Mouse (Mus musculus) hindbrain, embryonic 16.5 days (tissue): ENCODE results near the gene Dph1. TPM values are rescaled to one million over a fixed set of nuclear protein-coding genes. Genes with fewer than 3 reads are reported as not detected.
A peak's percentile ranks its signal among the peaks of the same experiment; 100 is the strongest.

ENCODE experiments used
- ATAC-seq: fragments of 200-750 bp; cut with Nextera tagmentation; 2 replicates; pipeline ENCODE4 v1.8.0; 2017; ENCODE audit warnings: moderate TSS enrichment, moderate library complexity
- H3K27ac ChIP-seq: fragments of 300-500 bp; sonication (generic); 2 replicates; pipeline ENCODE4 v1.5.1; 2014; ENCODE audit warnings: low read depth, mild to moderate bottlenecking, control low read depth, low read length, moderate library complexity
- H3K27me3 ChIP-seq: fragments of 300-500 bp; sonication (generic); replicated peaks from 2 replicates; pipeline ENCODE4 v1.6.1; 2014; ENCODE audit warnings: low read length; ENCODE audit not compliant: control insufficient read depth, insufficient read depth
- H3K36me3 ChIP-seq: fragments of 300-500 bp; sonication (generic); 2 replicates; pipeline ENCODE4 v1.6.1; 2014; ENCODE audit warnings: mild to moderate bottlenecking, low read length, moderate library complexity, mixed read lengths; ENCODE audit not compliant: control insufficient read depth, insufficient read depth
- H3K4me1 ChIP-seq: fragments of 300-500 bp; sonication (generic); 2 replicates; pipeline ENCODE4 v1.6.1; 2014; ENCODE audit warnings: low read depth, low read length; ENCODE audit not compliant: control insufficient read depth, insufficient read depth
- H3K4me2 ChIP-seq: fragments of 300-500 bp; sonication (generic); 2 replicates; pipeline ENCODE4 v1.6.1; 2014; ENCODE audit warnings: mild to moderate bottlenecking, low read length, control low read depth, moderate library complexity
- H3K4me3 ChIP-seq: fragments of 300-500 bp; sonication (generic); 2 replicates; pipeline ENCODE4 v1.5.1; 2014; ENCODE audit warnings: mild to moderate bottlenecking, low read length, control low read depth, moderate library complexity
- H3K9ac ChIP-seq: fragments of 300-500 bp; sonication (generic); 2 replicates; pipeline ENCODE4 v1.6.1; 2014; ENCODE audit warnings: low read depth, mild to moderate bottlenecking, control low read depth, low read length, moderate library complexity
- H3K9me3 ChIP-seq: fragments of 300-500 bp; sonication (generic); 2 replicates; pipeline ENCODE4 v1.6.1; 2014; ENCODE audit warnings: mild to moderate bottlenecking, low read length, moderate library complexity; ENCODE audit not compliant: control insufficient read depth
- WGBS: fragments of 180-500 bp; shearing (Covaris S2); extraction: QIAGEN DNeasy Blood & Tissue Kit; methylation state at CpG from one replicate; pipeline ENCODE4 v1.1.7; 2014; 5-methylcytosine and 5-hydroxymethylcytosine counted together
- polyA plus RNA-seq: library from polyadenylated mRNA; unstranded; fragments of >200 nt; fragmentation: Nextera tagmentation; extraction: Ambion mirVana; gene quantifications from 2 replicates; pipeline ENCODE4 v1.2.1, GENCODE M21; 2015

Dph1 gene
- polyA plus RNA-seq, 1 experiment from 2014 or later, result 15.4 TPM

- H3K4me3 ChIP-seq, result no peak overlapping the region
- H3K9ac ChIP-seq, result no peak overlapping the region
- 85% methylated on average over 12 of the region's 12 CpGs for WGBS
- no peaks in the 10 kb centered on the region for H3K4me1 ChIP-seq
- no peaks in the 10 kb centered on the region for H3K9me3 ChIP-seq
- no peak overlapping the region for H3K27ac ChIP-seq
- H3K27me3 ChIP-seq, result no peaks in the 10 kb centered on the region
- ATAC-seq, result no peak
- H3K36me3 ChIP-seq, result no peaks in the 10 kb centered on the region
- H3K4me2 ChIP-seq, result no peak overlapping the region
These were observed 33.0 kb upstream of the Dph1 start for GRCm38 (mm10) chr11:75224062-75224461.

- H3K4me3 ChIP-seq, result no peak overlapping the region
- H3K27ac ChIP-seq, result no peak overlapping the region
- no peak overlapping the region for H3K4me2 ChIP-seq
- H3K9ac ChIP-seq, result no peak overlapping the region
- no peaks in the 10 kb centered on the region for H3K9me3 ChIP-seq
- no peaks in the 10 kb centered on the region; the same call in 1 of the 2 replicates for H3K4me1 ChIP-seq
- no peaks in the 10 kb centered on the region for H3K27me3 ChIP-seq
- ATAC-seq, result no peak
- WGBS, result 41% methylated on average over 5 of the region's 6 CpGs
- H3K36me3 ChIP-seq, result no peaks in the 10 kb centered on the region
These were observed 29.6 kb upstream of the Dph1 start for GRCm38 (mm10) chr11:75220517-75221145.

DNA sequence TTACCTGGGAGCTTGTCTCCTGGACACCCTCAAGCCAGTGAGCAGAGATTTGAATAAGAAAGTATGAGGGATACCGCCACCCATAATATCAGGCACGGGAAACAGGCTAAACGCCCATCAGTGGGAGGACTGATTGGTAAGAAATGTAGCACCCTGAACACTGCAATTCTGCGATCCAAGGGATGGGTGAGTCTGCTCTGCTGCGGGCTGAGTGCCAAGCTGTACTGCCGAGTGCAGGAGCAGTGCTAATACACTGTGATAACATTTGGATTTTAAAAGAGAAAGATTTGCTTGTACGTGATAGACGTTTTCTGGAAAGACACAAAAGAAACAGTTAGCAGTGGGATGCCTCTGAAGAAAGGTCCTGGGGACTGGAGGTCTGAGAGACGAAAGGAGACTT lies 29.1 kb upstream of the Dph1 start:
- H3K9ac ChIP-seq, result no peak overlapping the region
- no peaks in the 10 kb centered on the region for H3K36me3 ChIP-seq
- 28% methylated on average over 9 of the region's 9 CpGs for WGBS
- no peak for ATAC-seq
- no peak overlapping the region for H3K4me3 ChIP-seq
- no peaks in the 10 kb centered on the region for H3K27me3 ChIP-seq
- H3K9me3 ChIP-seq, result no peaks in the 10 kb centered on the region
- H3K4me2 ChIP-seq, result no peak overlapping the region
- H3K4me1 ChIP-seq, result no peaks in the 10 kb centered on the region; the same call in 1 of the 2 replicates
- H3K27ac ChIP-seq, result no peak overlapping the region

GRCm38 (mm10) chr11:75214081-75214950 lies 23.3 kb upstream of the Dph1 start:
- Histone ChIP-seq H3K4me2 (peak overlapping the region; percentile 60), H3K36me3 (no peaks in the 10 kb centered on the region), H3K27ac (0 out of 2 replicates have a peak overlapping the region, but pooled peaks have one; percentile 23), H3K9me3 (no peaks in the 10 kb centered on the region), H3K4me3 (peak overlapping the region; percentile 35), H3K4me1 (peaks cover 17% of the 10 kb centered on the region), H3K27me3 (no peaks in the 10 kb centered on the region), H3K9ac (peak overlapping the region; percentile 62)
- WGBS, result 20% methylated on average over 12 of the region's 13 CpGs
- peak; percentile 41 for ATAC-seq

DNA sequence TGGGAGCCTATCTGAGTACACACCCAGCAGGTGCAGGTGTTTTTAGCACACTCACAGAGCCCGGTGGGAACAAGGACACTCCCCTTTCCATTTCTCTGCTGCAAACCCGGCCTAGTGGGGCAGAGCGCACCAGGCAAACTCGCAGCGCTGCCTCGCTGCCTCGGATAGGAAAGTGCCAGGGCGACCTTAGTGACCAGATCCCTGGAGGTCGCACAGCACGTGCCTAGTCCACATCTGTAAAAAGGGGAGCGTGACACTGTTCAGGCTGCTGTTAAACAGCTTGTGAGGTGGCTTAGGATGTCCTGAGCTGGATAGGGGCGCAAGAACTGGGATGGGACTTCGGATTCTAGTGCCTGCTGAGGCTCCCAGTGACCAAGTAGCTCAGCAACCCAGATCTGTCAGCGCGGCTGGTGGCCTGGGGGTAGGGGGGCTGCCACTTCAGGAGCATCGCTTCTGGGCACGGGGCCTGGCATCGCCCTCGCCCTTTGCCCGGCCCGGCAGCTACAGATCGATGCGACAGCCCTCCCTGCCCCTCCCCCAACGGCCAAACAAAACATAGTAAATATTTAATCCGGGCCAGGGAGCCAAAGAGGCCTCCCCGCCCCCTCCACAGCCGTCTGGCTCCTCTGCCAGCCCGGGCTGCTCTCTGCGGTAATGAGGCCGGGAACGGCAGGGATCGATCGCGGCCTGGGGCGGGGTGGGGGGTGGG lies 22.5 kb upstream of the Dph1 start:
- ATAC-seq, result peak; percentile 55
- Histone ChIP-seq H3K27me3 (no peaks in the 10 kb centered on the region), H3K4me1 (peaks cover 17% of the 10 kb centered on the region), H3K9me3 (no peaks in the 10 kb centered on the region), H3K27ac (no peak overlapping the region; the same call in 1 of the 2 replicates), H3K4me2 (peak overlapping the region; percentile 60), H3K9ac (peak overlapping the region; percentile 62), H3K36me3 (no peaks in the 10 kb centered on the region), H3K4me3 (peak overlapping the region; percentile 35)
- 5% methylated on average over 33 of the region's 35 CpGs for WGBS

GRCm38 (mm10) chr11:75212876-75213275 lies 21.8 kb upstream of the Dph1 start:
- Histone ChIP-seq H3K27ac (0 out of 2 replicates have a peak overlapping the region, but pooled peaks have one; percentile 24), H3K27me3 (no peaks in the 10 kb centered on the region), H3K9me3 (no peaks in the 10 kb centered on the region), H3K4me1 (peaks cover 17% of the 10 kb centered on the region), H3K36me3 (no peaks in the 10 kb centered on the region), H3K9ac (no peak overlapping the region), H3K4me3 (no peak overlapping the region), H3K4me2 (no peak overlapping the region)
- WGBS, result 47% methylated on average over 3 of the region's 3 CpGs
- no peak for ATAC-seq

- ATAC-seq, result peak; percentile 21; the same call in 1 of the 2 replicates
- Histone ChIP-seq H3K27me3 (no peaks in the 10 kb centered on the region), H3K4me3 (no peak overlapping the region), H3K4me2 (no peak overlapping the region), H3K36me3 (no peaks in the 10 kb centered on the region), H3K9ac (no peak overlapping the region), H3K27ac (peak overlapping the region; percentile 61; the same call in 1 of the 2 replicates), H3K4me1 (peaks cover 17% of the 10 kb centered on the region), H3K9me3 (no peaks in the 10 kb centered on the region)
- WGBS, result 39% methylated on average over 8 of the region's 8 CpGs
These were observed 21.1 kb upstream of the Dph1 start for GRCm38 (mm10) chr11:75212031-75212667.

DNA sequence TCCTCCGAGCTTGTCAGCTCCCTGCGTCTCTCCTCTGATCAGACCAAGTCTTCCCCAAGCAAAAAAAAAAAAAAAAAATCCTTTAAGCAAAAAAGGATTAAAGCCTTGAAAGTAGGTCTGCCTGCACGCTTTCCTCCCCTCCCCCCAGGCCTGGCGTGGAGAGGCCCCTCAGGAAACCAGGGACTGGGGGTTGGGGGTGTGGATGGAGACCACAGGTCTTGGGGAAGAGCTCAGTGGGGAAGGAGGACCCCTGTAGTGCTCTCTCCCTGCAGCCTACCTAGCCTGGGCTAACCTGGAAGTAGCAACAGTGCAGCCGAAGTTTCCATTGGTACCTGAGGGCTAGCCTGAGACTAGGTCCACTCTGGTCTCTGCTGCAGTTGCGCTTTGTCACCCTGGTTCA lies 19.7 kb upstream of the Dph1 start:
- no peak overlapping the region for H3K27ac ChIP-seq
- H3K9me3 ChIP-seq, result no peaks in the 10 kb centered on the region
- ATAC-seq, result no peak
- peaks cover 17% of the 10 kb centered on the region for H3K4me1 ChIP-seq
- no peak overlapping the region for H3K4me3 ChIP-seq
- H3K27me3 ChIP-seq, result no peaks in the 10 kb centered on the region
- H3K9ac ChIP-seq, result no peak overlapping the region
- 64% methylated on average over 6 of the region's 6 CpGs for WGBS
- no peaks in the 10 kb centered on the region for H3K36me3 ChIP-seq
- no peak overlapping the region for H3K4me2 ChIP-seq
